Mouse (Mus musculus) stomach, postnatal 0 days (tissue): ENCODE results near the gene Epb41l1. TPM values are rescaled to one million over a fixed set of nuclear protein-coding genes. Genes with fewer than 3 reads are reported as not detected.

Experiments used
- ATAC-seq: fragments of 200-750 bp; cut with Nextera tagmentation; 2 replicates; pipeline ENCODE4 v1.8.0; 2017; ENCODE audit not compliant: low FRiP score, low TSS enrichment
- DNase-seq: peaks from one replicate; pipeline ENCODE4 v3.0.0-alpha.2; 2016; ENCODE audit warnings: low spot score
- H3K27ac ChIP-seq: fragments of 300-500 bp; sonication (generic); replicated peaks from 2 replicates; pipeline ENCODE4 v1.5.1; 2014; ENCODE audit warnings: mild to moderate bottlenecking, control low read depth
- H3K27me3 ChIP-seq: fragments of 300-500 bp; sonication (generic); 2 replicates; pipeline ENCODE4 v1.6.1; 2014; ENCODE audit warnings: low read length; ENCODE audit not compliant: control insufficient read depth, insufficient read depth
- H3K36me3 ChIP-seq: fragments of 300-500 bp; sonication (generic); 2 replicates; pipeline ENCODE4 v1.6.1; 2014; ENCODE audit warnings: low read length, mixed read lengths; ENCODE audit not compliant: control insufficient read depth, insufficient read depth
- H3K4me1 ChIP-seq: fragments of 300-500 bp; sonication (generic); replicated peaks from 2 replicates; pipeline ENCODE4 v1.6.1; 2014; ENCODE audit warnings: antibody characterized with exemption; ENCODE audit not compliant: control insufficient read depth, insufficient read depth
- H3K4me2 ChIP-seq: fragments of 300-500 bp; sonication (generic); replicated peaks from 2 replicates; pipeline ENCODE4 v1.6.1; 2014; ENCODE audit warnings: low read depth, mild to moderate bottlenecking, control low read depth, moderate library complexity
- H3K4me3 ChIP-seq: fragments of 300-500 bp; sonication (generic); 2 replicates; pipeline ENCODE4 v1.5.1; 2014; ENCODE audit warnings: low read depth, low read length, control low read depth
- H3K9ac ChIP-seq: fragments of 300-500 bp; sonication (generic); 2 replicates; pipeline ENCODE4 v1.6.1; 2014; ENCODE audit warnings: mild to moderate bottlenecking, low read length, control low read depth, mixed read lengths
- H3K9me3 ChIP-seq: fragments of 300-500 bp; sonication (generic); 2 replicates; pipeline ENCODE4 v1.6.1; 2016; ENCODE audit warnings: low read length; ENCODE audit not compliant: control insufficient read depth
- CTCF ChIP-seq: IDR thresholded peaks from 2 replicates; pipeline ENCODE4 v1.5.1; 2016; ENCODE audit warnings: antibody characterized with exemption, low read depth, mild to moderate bottlenecking, moderate library complexity
- EP300 ChIP-seq: optimal IDR thresholded peaks from 2 replicates; pipeline ENCODE3; 2016; ENCODE audit warnings: antibody characterized with exemption
- WGBS: fragments of 180-500 bp; shearing (Covaris S2); extraction: QIAGEN DNeasy Blood & Tissue Kit; methylation state at CpG from one replicate; pipeline ENCODE4 v1.1.7; 2014; 5-methylcytosine and 5-hydroxymethylcytosine counted together
- microRNA-seq: library from miRNA; unstranded; fragments of <30 nt; microRNA quantifications from one replicate; pipeline ENCODE4, GENCODE M21; 2016
- polyA plus RNA-seq: library from polyadenylated mRNA; unstranded; fragments of >200 nt; fragmentation: Nextera tagmentation; extraction: Ambion mirVana; gene quantifications from 2 replicates; pipeline ENCODE4 v1.2.1, GENCODE M21; 2015

The Epb41l1 gene
- polyA plus RNA-seq, 1 experiment from 2014 or later, result 1.7 TPM

DNA sequence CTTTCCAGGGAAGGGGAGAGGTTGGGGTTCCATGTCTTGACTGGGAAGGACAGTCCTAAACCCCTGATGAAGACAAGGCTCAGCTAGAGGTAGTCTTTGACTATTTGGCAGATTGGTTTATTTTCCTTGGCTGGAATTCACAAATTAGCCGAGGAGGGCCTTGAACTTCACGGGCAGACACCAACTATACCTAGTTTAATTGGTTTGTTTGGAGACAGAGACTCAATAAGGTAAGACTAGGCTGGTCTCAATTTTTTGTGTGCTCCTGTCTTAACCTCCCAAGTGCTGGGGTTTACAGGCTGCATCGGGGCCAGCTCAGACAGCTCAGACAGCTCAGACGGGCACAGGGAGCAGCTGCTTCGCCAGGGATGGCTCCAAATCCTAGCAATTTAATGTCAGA, 159.8 kb downstream of the Epb41l1 start:
- WGBS, result 71% methylated on average over 5 of the region's 5 CpGs
- DNase-seq, result no peak

DNA sequence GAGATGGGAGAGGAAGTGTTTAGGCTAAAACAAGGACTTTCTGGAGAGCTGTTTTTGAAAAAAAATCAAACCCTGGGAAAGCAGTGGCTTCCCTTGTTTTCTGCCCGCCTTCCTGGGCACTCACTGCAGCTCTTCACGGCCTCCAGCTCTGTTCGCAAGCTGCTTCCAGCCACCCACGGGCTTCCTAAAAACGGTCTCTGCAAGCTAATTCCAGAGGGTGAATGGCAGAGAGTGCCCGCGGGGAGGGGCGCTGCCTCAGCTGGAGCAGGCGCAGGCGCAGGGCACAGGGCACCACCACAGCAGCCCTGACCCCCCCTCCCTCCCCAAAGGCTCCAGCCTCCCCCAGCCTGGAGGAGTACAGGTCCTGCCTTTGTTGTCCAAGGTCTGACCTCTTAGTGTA, 160.5 kb downstream of the Epb41l1 start:
- ATAC-seq (no peak), DNase-seq (no peak)
- H3K27ac ChIP-seq, result no peak overlapping the region
- H3K4me3 ChIP-seq, result no peak overlapping the region
- no peak overlapping the region for H3K4me2 ChIP-seq
- H3K4me1 ChIP-seq, result no peaks in the 10 kb centered on the region
- no peaks in the 10 kb centered on the region for H3K36me3 ChIP-seq
- 58% methylated on average over 10 of the region's 10 CpGs for WGBS
- no peaks in the 10 kb centered on the region for H3K9me3 ChIP-seq
- H3K9ac ChIP-seq, result no peak overlapping the region
- TF ChIP-seq CTCF (no peak), EP300 (no peak)
- H3K27me3 ChIP-seq, result no peaks in the 10 kb centered on the region

More for the DNA sequence above, 159.8 kb downstream of the Epb41l1 start:
- H3K9me3 ChIP-seq, result no peaks in the 10 kb centered on the region
- H3K27me3 ChIP-seq, result no peaks in the 10 kb centered on the region
- H3K4me3 ChIP-seq, result no peak overlapping the region
- no peak for TF ChIP-seq CTCF
- no peak for TF ChIP-seq EP300
- H3K36me3 ChIP-seq, result no peaks in the 10 kb centered on the region
- H3K9ac ChIP-seq, result no peak overlapping the region
- no peak overlapping the region for H3K27ac ChIP-seq
- no peak overlapping the region for H3K4me2 ChIP-seq
- H3K4me1 ChIP-seq, result no peaks in the 10 kb centered on the region
- no peak for ATAC-seq

DNA sequence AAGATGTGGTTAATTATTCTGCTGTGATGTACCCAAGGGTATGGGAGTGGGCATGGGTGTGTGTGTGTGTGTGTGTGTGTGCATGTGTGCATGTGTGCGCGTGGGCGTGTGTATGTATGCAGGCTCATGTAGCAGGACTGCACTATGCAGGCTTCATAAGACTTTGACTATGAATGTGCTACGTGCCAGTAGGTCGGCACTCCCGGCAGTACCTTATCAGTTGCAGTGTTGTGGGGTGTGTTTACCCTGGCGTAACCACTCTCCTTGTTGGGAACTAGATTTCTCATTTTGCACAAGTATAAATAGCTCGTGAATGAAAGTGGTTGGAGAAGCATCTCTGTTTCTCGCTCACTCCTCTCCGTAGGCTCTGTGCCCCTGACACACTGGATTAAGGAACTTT, 162.2 kb downstream of the Epb41l1 start:
- no peaks in the 10 kb centered on the region for H3K9me3 ChIP-seq
- H3K4me1 ChIP-seq, result no peaks in the 10 kb centered on the region
- no peak overlapping the region for H3K4me3 ChIP-seq
- H3K4me2 ChIP-seq, result no peak overlapping the region
- ATAC-seq (0 out of 2 replicates have a peak, but pooled peaks have one; percentile 22), DNase-seq (peak; percentile 24)
- H3K9ac ChIP-seq, result no peak overlapping the region
- TF ChIP-seq EP300 (no peak), CTCF (no peak)
- no peaks in the 10 kb centered on the region for H3K27me3 ChIP-seq
- H3K36me3 ChIP-seq, result no peaks in the 10 kb centered on the region
- 67% methylated on average over 10 of the region's 10 CpGs for WGBS
- H3K27ac ChIP-seq, result no peak overlapping the region

DNA sequence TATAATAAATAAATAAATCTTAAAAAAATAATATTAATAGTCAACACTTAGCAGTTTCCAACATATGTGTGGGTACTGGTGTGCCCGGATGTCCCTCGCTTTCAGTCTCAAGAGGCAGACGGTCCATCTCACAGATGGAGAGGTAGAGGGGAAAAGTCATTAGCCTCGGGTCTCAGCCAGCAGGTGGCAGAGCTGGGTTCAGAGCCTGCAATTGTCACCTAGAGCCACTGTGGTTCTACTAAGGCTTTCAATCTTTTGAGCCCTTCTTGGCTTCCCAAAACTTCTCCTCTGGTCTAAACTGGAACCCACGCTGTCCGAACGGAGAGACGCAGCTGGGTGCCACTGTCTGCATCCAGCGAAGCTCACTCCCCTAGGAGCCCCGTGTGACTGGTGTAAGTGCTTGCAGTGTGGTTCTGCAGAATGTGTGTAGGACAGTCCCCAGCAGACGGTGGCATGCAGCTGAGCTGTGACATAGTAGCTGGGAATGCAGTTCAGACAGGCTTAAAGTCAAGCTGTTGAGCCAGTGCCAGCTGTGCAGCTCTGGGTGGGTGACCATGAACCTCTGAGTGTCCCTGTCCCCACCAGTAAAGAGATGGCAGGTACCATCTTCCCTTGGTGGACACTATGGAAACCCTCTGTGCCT, 163.6 kb downstream of the Epb41l1 start:
- Histone ChIP-seq H3K4me2 (no peak overlapping the region), H3K4me3 (no peak overlapping the region), H3K9ac (no peak overlapping the region), H3K27me3 (no peaks in the 10 kb centered on the region), H3K4me1 (no peaks in the 10 kb centered on the region), H3K9me3 (no peaks in the 10 kb centered on the region), H3K27ac (no peak overlapping the region), H3K36me3 (no peaks in the 10 kb centered on the region)
- no peak for TF ChIP-seq EP300
- TF ChIP-seq CTCF, result peak; percentile 52
- DNase-seq, result no peak
- no peak for ATAC-seq
- WGBS, result 60% methylated on average over 11 of the region's 11 CpGs

DNA sequence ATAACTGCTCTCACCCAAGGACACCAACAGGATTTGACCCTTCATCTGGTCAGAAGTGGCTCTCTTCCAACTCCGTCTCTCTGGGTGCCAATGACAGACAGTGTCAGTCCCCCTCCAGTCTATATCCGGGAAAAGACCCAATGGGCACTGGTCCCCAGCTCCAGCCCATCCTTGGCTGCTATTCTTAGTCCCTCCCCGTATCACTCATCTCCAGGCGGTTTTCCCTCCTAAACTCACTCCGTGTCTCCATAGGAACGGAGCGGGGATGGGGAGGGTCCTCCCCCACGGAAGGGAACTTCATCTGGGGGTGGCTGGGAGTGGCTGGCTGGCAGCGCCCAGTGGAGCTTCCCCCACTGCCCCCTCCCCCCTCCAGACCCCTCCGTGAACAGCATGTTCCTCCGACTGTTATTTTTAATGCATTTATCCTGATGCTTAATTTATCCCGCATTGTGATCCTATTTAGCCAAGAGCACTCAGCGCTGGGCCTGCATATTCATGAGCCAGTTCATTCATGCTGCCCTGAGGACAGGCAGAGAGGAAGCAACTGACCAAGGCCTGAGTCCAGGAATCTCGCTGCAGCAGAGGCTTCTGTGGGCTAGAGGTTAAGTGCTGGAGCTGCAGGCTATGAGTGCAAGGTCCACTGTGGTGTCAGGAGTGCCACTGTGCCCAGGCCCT, 164.2 kb downstream of the Epb41l1 start:
- H3K27me3 ChIP-seq, result no peaks in the 10 kb centered on the region
- no peak for DNase-seq

DNA sequence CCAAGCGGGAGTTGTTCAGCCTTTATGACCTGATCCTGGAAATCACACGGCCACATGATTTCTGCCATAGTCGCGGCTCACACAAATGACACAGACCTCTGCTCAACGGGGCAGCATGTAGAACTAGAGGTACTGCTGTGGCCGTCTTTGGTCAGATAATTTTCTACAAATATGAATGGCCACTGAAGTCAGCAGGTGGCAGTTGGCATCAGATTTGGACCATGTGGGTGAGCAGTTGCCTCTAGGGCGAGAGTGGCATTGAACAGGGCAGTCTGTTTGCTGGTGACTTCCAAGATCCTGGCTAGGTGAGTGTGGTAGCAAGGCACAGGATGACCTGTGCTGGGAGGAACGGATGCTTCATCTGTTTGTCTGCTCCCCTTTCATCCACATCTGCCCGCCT, 168.8 kb downstream of the Epb41l1 start:
- 90% methylated on average over 9 of the region's 9 CpGs for WGBS
- H3K27me3 ChIP-seq, result no peaks in the 10 kb centered on the region
- H3K4me3 ChIP-seq, result no peak overlapping the region
- no peak overlapping the region for H3K27ac ChIP-seq
- no peak for DNase-seq
- no peak overlapping the region for H3K4me2 ChIP-seq
- H3K9ac ChIP-seq, result no peak overlapping the region
- no peaks in the 10 kb centered on the region for H3K4me1 ChIP-seq
- TF ChIP-seq EP300 (no peak), CTCF (no peak)
- ATAC-seq, result no peak
- H3K36me3 ChIP-seq, result no peaks in the 10 kb centered on the region
- H3K9me3 ChIP-seq, result no peaks in the 10 kb centered on the region

More for the DNA sequence above, 164.2 kb downstream of the Epb41l1 start:
- H3K9ac ChIP-seq, result 0 out of 2 replicates have a peak overlapping the region, but pooled peaks have one; percentile 4
- H3K4me3 ChIP-seq, result no peak overlapping the region
- H3K4me2 ChIP-seq, result no peak overlapping the region
- ATAC-seq, result peak; percentile 15; the same call in 1 of the 2 replicates
- H3K4me1 ChIP-seq, result no peaks in the 10 kb centered on the region
- H3K36me3 ChIP-seq, result no peaks in the 10 kb centered on the region
- H3K9me3 ChIP-seq, result no peaks in the 10 kb centered on the region
- no peak overlapping the region for H3K27ac ChIP-seq
- no peak for TF ChIP-seq CTCF
- no peak for TF ChIP-seq EP300
- 42% methylated on average over 14 of the region's 14 CpGs for WGBS

Small RNA genes lying within 50 kb of the gene (microRNA-seq; reads per million reads assigned to microRNA genes)
- gene Gm22758, result not detected

Other genes starting within 250 kb of the Epb41l1 start
- gene Rbm39, start 240.7 kb upstream of the Epb41l1 start, polyA plus RNA-seq, result 335 and 349 TPM in 2 replicates
- gene Phf20, start 224.4 kb upstream of the Epb41l1 start, polyA plus RNA-seq, result 28.4 and 29.3 TPM in 2 replicates
- gene Cnbd2, start 108.6 kb upstream of the Epb41l1 start, polyA plus RNA-seq, result 6.1 and 6.3 TPM in 2 replicates
- gene Scand1, start 108.2 kb upstream of the Epb41l1 start, polyA plus RNA-seq, result 116 TPM in 2 replicates
- 21.1 and 22.5 TPM in 2 replicates for gene Aar2, start 126.7 kb downstream of the Epb41l1 start, polyA plus RNA-seq
- 50.7 and 59.0 TPM in 2 replicates for gene Dlgap4, start 192.8 kb downstream of the Epb41l1 start, polyA plus RNA-seq